Comparison of ENCODE assay signal across 12 mouse cellular contexts in genomic region chr5:54045523-54045922, GRCm38 (mm10). TPM values are rescaled to one million over a fixed set of nuclear protein-coding genes. Genes with fewer than 3 reads are reported as not detected.
DNase-seq lines count a peak whose midpoint lies in the region; ATAC-seq and TF ChIP-seq lines count a peak whose summit lies in the region.
"Had no signal": no experiment of that assay in that cellular context is flagged by ENCODE, and none has a peak within 500 bp of the region (broad histone marks: within the 10 kb centered on the region; RNA-seq: fewer than 3 reads in every experiment).

No protein-coding gene starts in this region.

- WGBS in stomach, embryonic 15.5 days = 70% methylated on average over 3 of the region's 3 CpGs
- 88% methylated on average over 3 of the region's 3 CpGs for WGBS in stomach, postnatal 0 days
- 2% methylated on average over 3 of the region's 3 CpGs for WGBS in macrophage (ENCODE audit: missing documents)

- no peaks in the 10 kb centered on the region for H3K9me3 ChIP-seq in stomach, embryonic 15.5 days
- no peaks in the 10 kb centered on the region for H3K9me3 ChIP-seq in stomach, postnatal 0 days (ENCODE audit: control insufficient read depth, low read length)

- no peaks in the 10 kb centered on the region for H3K4me1 ChIP-seq in stomach, embryonic 15.5 days
- no peaks in the 10 kb centered on the region for H3K4me1 ChIP-seq in stomach, postnatal 0 days (replicated peaks; ENCODE audit: control insufficient read depth, insufficient read depth)

- no peak overlapping the region for H3K9ac ChIP-seq in stomach, embryonic 15.5 days
- H3K9ac ChIP-seq in stomach, postnatal 0 days (ENCODE audit: low read length) = no peak overlapping the region

- H3K27ac ChIP-seq in stomach, embryonic 15.5 days = no peak overlapping the region
- no peak overlapping the region for H3K27ac ChIP-seq in stomach, postnatal 0 days (replicated peaks)
- H3K27ac ChIP-seq in macrophage = peak overlapping the region; percentile 5; the same call in 1 of the 2 replicates

- no peak for TF ChIP-seq EP300 in stomach, postnatal 0 days (optimal IDR thresholded peaks at IDR 0.05)

- no peak overlapping the region for H3K4me2 ChIP-seq in stomach, embryonic 15.5 days
- no peak overlapping the region for H3K4me2 ChIP-seq in stomach, postnatal 0 days (replicated peaks; ENCODE audit: low read depth)

- no peak for DNase-seq in stomach, postnatal 0 days (ENCODE audit: low spot score)
- DNase-seq in thymus, postnatal 25 days = peak; percentile 23
- no peak for DNase-seq in left cerebral cortex, adult 9 months (ENCODE audit: low spot score in 2 of 2)
- no peak for DNase-seq in kidney, postnatal 4 days
- no peak for DNase-seq in right cerebral cortex, adult 2 months (ENCODE audit: low spot score in 2 of 2)
- DNase-seq: adrenal gland, postnatal 14 days; gastrocnemius, postnatal 36 days; right cerebral cortex, adult 18-20 months had no signal

- H3K4me3 ChIP-seq in stomach, embryonic 15.5 days (replicated peaks) = no peak overlapping the region
- H3K4me3 ChIP-seq in stomach, postnatal 0 days (ENCODE audit: low read depth, low read length) = no peak overlapping the region
- no peak overlapping the region for H3K4me3 ChIP-seq in macrophage (ENCODE audit: inconsistent target)

- H3K79me2 ChIP-seq in macrophage (ENCODE audit: inconsistent target) = peaks cover 84% of the 10 kb centered on the region

- H3K36me3 ChIP-seq in stomach, embryonic 15.5 days = no peaks in the 10 kb centered on the region
- no peaks in the 10 kb centered on the region for H3K36me3 ChIP-seq in stomach, postnatal 0 days (ENCODE audit: control insufficient read depth, insufficient read depth, low read length)
- no peaks in the 10 kb centered on the region for H3K36me3 ChIP-seq in macrophage (ENCODE audit: inconsistent target)

- 0 out of 2 replicates have a peak, but pooled peaks have one; percentile 47 for ATAC-seq in stomach, embryonic 15.5 days (ENCODE audit: insufficient read depth, low FRiP score, low read depth)
- ATAC-seq in stomach, postnatal 0 days (ENCODE audit: low FRiP score, low TSS enrichment) = no peak
- ATAC-seq in common myeloid progenitor, adult 5-6 weeks (replicated peaks; ENCODE audit: low read depth, poor library complexity, severe bottlenecking) = peak; percentile 91
- ATAC-seq: hindbrain, embryonic 16.5 days had no signal

- no peaks in the 10 kb centered on the region for H3K27me3 ChIP-seq in stomach, embryonic 15.5 days (replicated peaks)
- no peaks in the 10 kb centered on the region for H3K27me3 ChIP-seq in stomach, postnatal 0 days (ENCODE audit: control insufficient read depth, insufficient read depth, low read length)

- no peak for TF ChIP-seq CTCF in stomach, postnatal 0 days (IDR thresholded peaks at IDR 0.05; ENCODE audit: low read depth)

RNA-seq across cellular contexts. Expression of gene Stim2, which starts 47.2 kb away (rescaled TPM):
- polyA plus RNA-seq in stomach, embryonic 15.5 days (2015; fragmentation: Nextera tagmentation; extraction: Ambion mirVana) = 17.9 and 19.2 TPM in 2 replicates
- polyA plus RNA-seq in stomach, postnatal 0 days (2015; fragmentation: Nextera tagmentation; extraction: Ambion mirVana) = 14.0 TPM in 2 replicates
- total RNA-seq in common myeloid progenitor, adult 5-6 weeks (2017) = 17.2 and 19.4 TPM in 2 replicates
- 10 to 100 TPM in 19 of 26 experiments, 1 to 10 TPM in 7; 7.3 to 43.4 (median 11.6) TPM for total RNA-seq in macrophage (2018; cell fraction: chromatin; rRNA removed)
- total RNA-seq in macrophage (2018; cell fraction: cytosol; rRNA removed) = 10 to 100 TPM; 14.3 to 39.1 (median 20.1) TPM
- 10 to 100 TPM; 14.2 to 48.9 (median 25.5) TPM for total RNA-seq in macrophage (2018; cell fraction: nucleus; rRNA removed)
- polyA plus RNA-seq in macrophage (2018) = 13.9 to 15.3 TPM (median 15.2 TPM) in 3 replicates
